Mouse (Mus musculus) gastrocnemius, adult 18-20 months (tissue): ENCODE results near the gene Hes7. TPM values are rescaled to one million over a fixed set of nuclear protein-coding genes. Genes with fewer than 3 reads are reported as not detected.

Source experiments
- DNase-seq: peaks from one replicate; pipeline ENCODE4 v3.0.0; 2021; ENCODE audit warnings: low spot score
- total RNA-seq, 2 experiments: library from RNA; stranded (reverse); gene quantifications; 2 replicates each; pipeline ENCODE4 v1.2.3; 2021

Gene Hes7
- total RNA-seq, 2 experiments from 2014 or later = not detected

DNA sequence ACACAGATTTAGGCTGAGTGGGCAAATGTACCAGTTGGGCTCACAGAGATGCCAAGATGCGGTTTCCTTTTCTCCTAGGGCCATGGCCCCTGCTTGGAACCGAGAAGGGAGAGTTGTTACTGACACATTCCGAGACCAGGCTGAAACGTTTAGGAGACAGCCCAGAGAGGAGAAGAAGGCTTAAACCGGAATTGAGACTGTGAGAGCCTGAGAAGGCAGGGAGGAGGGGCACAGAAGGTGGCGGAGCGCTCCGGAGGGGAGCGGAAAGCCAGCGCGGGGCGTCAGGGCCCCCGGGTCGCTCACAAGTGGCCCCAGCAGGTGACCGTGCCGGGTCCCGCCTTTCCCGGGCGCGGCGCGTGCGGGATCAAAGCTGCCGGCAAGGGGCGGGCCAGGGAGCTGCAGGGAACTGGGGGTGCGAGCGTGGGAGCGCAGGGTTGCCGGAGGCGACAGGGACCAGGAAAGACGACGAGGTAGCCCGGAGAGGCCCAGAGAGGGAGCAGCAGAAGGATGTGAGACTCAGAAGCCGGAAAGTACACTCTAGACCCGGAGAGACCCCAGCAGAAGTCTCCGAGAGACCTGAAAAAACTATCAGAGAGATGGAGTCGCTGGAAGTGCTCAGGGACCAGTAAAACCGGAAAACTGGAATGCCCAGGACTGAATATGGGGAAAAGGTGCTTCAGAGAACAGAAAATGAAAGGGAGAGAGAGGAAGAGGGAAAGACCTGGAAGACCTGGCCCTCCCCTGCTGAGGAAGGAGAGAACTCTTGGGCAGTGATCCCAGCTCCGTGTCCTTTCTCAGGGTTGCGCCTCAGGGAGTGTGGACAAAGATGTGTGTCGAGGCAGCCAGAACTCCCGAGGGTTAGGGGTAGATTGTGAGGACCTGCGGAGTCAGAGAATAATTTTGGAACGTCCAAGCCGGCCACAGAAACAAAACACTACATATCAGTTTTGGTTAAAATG is 2.2 kb upstream of the Hes7 start:
- DNase-seq = peak; percentile 61

- peak; percentile 94 for DNase-seq
These were observed 1.4 kb upstream of the Hes7 start for GRCm38 (mm10) chr11:69118765-69119164.

DNA sequence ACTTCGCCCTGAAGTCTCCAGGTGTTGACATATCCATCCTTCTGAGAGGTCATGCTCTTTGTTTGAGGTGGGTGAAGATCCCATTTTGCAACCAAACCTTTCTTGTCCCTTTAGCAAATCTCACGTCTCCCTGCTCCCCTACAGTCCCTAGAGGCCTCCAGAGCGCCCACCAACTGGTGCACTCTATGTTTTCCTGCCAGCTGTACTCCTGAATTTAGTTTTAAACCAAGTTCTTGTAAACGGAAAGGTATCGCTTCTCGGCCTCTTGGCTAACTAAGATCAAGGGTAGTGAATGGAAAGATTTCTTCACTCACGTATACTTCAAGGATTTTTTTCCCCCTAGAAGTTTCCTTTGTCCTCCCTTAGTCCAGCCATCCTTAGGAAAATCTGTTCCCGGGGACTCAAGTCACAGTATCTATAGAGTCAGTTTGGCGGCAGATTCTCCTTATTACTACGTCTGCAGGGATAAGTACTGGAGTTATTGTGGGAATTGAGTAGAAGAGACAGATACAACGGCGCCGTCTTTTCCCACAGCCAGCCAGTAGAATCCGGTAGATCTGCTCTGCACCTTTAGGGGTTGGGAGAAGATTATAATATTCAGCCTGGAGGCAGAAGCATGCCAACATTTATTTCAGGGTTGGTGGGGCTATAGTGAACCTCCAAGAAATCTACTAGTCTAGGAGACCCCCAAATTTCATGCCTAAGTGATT is 603 bp upstream of the Hes7 start:
- no peak for DNase-seq

- no peak for DNase-seq
These were observed 967 bp downstream of the Hes7 start for GRCm38 (mm10) chr11:69121001-69121740.

GRCm38 (mm10) chr11:69121741-69122335 is 1.6 kb downstream of the Hes7 start:
- DNase-seq = no peak

GRCm38 (mm10) chr11:69122336-69122951 is 2.2 kb downstream of the Hes7 start, which contains the start of gene 9130213A22Rik:
Gene 9130213A22Rik (minus strand): TSS chr11:69122589.
- peak; percentile 90 for DNase-seq

DNA sequence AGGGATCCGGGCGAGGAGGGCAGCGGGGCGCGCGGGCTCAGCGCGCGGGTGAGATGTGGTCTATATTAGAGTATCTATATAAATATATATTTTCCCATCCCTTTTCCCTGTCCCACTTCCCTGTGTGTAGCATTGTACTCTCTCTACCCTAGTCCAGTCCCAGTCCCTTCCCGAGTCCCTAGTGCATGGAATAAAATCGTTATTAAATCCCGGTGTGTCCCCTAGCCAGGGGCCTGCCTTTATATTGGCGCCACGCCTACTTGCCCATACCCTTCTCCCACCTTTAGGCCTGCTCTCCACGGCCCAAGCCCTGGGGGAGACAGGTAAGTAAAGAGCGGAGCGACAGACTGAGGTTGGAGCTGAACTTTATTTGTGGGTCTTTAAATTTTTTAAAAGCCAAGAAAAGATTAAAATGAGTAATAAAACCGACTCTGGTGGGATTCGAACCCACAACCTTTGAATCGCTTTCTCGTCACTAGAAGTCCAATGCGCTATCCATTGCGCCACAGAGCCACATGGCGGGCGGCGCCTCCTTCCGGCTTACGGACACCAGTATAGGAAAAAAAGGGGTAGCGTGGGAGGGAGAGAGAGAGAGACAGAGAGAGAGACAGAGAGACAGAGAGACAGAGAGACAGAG is 3.0 kb downstream of the Hes7 start:
- DNase-seq = peak; percentile 91

- DNase-seq = peak; percentile 90
These were observed 3.7 kb downstream of the Hes7 start for GRCm38 (mm10) chr11:69123693-69124497.

DNA sequence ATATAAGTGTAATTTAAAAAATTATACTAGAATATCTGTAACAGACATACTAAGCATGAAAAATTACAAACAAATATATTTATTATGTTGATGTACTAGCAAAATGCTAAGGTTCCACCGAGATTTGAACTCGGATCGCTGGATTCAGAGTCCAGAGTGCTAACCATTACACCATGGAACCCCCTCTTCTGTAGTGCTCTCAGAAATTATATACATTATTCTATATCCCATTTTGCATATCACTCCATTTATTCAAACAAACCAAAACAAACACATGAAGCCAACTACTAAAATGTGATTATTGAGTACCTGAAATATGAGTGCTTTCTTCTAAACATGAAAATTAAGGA is 4.3 kb downstream of the Hes7 start:
- peak; percentile 79 for DNase-seq

- DNase-seq = peak; percentile 81
These were observed 5.0 kb downstream of the Hes7 start for GRCm38 (mm10) chr11:69125041-69125851.

GRCm38 (mm10) chr11:69125852-69125918 is 5.5 kb downstream of the Hes7 start, which contains the start of gene Aloxe3:
Gene Aloxe3 (plus strand): TSS chr11:69125896.
- DNase-seq = no peak

DNA sequence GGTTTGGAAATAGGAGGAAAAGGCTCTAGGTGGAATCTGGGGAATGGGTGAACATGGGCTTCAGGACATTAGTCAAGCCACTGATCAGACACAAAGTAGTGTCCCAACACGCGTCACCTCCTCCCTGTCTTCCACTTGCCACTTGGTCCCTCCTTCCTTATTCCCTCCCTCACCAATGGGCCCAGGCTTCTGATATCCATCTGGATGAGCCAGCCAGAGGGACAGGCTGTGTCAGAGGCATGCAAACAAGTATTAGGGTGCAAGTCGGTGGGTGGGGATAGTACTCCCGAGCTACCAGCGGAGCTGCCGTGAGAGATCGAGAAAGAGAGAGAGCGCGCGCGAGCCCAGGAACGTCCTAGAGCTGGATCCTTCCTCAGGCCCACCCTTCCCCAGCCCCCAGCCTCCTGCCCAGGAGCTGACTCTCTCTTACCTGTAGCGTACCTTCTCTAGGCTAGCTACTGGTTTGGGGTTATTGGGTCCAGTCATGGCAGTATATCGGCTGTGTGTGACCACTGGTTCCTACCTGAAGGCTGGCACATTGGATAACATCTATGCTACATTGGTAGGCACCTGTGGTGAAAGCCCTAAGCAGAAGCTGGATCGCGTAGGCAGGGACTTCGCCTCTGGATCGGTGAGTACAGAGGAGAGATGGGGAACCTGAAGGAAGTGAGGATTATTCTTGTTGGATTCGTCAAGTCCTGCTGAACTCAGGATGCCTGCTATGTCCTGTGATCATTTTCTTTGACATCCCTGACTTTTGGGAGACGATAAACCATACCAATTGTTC is 5.9 kb downstream of the Hes7 start:
- DNase-seq = no peak

DNA sequence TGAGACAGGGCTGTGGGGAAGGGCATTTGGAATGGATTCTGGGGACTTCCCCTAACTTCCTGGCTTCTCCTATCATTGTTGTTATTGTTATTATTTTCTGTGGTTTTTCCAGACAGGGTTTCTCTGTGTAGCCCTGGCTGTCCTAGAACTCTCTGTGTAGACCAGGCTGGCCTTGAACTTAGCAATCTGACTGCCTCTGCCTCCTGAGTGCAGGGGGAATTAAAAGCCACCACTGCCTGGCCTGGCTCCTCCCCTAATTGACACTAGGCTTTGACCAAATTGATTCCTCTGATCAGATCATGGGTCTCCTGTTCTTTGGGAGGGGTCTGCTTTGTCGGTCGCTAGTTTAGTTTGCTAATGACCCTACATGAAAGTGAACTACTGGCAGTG is 6.5 kb downstream of the Hes7 start:
- DNase-seq = no peak

DNA sequence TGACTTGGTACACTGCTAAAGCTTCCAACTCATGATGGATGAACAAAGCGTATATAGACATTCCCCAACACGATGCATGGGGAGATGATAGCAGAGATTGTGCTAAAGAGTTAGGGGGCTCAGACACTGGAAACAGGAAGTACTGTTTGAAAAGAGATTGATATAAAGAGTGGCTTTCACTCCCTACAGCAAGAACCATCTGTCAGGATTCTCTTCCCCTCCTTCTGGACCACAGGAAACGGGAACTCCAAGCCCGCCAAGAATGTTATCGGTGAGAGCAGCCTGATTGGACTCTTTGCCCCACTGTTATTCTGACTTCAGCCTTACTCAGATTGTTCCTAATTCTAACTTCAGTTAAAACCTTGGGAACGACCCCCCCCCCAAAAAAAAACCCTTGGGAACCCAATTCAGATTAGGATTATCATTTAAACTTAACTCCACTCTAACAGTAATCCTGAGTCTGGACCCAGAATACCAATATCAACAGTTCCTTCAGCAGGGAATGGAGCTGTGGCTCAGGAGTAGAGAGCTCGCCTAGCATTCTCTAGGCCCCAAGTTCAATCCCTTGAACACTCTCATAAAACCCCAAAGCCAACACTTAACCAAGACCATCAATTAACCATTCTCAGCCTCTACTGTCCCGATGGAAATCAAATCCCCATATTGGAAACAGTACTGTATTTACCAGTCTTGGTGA is 8.4 kb downstream of the Hes7 start:
- no peak for DNase-seq

- DNase-seq = no peak
These were observed 13.3 kb downstream of the Hes7 start for GRCm38 (mm10) chr11:69133566-69133922.

- peak; percentile 26 for DNase-seq
These were observed 13.9 kb downstream of the Hes7 start for GRCm38 (mm10) chr11:69133923-69134621.

- DNase-seq = no peak
These were observed 14.4 kb downstream of the Hes7 start for GRCm38 (mm10) chr11:69134622-69134968.

GRCm38 (mm10) chr11:69135361-69135760 is 15.2 kb downstream of the Hes7 start:
- no peak for DNase-seq
